Mouse (Mus musculus) embryonic facial prominence, embryonic 15.5 days (tissue): ENCODE measurements around the gene Pdgfc. TPM values are rescaled to one million over a fixed set of nuclear protein-coding genes. Genes with fewer than 3 reads are reported as not detected.
A peak's percentile ranks its signal among the peaks of the same experiment; 100 is the strongest.

ENCODE experiments used
- ATAC-seq: fragments of 200-750 bp; cut with Nextera tagmentation; 2 replicates; pipeline ENCODE4 v1.8.0; 2017; ENCODE audit warnings: low read depth, moderate TSS enrichment; ENCODE audit not compliant: insufficient number of reproducible peaks, low FRiP score, low TSS enrichment
- H3K27ac ChIP-seq: fragments of 300-500 bp; sonication (generic); replicated peaks from 2 replicates; pipeline ENCODE4 v1.5.1; 2015; ENCODE audit warnings: mild to moderate bottlenecking, inconsistent platforms
- H3K27me3 ChIP-seq: fragments of 300-500 bp; sonication (generic); 2 replicates; pipeline ENCODE4 v1.6.1; 2015; ENCODE audit warnings: inconsistent platforms
- H3K36me3 ChIP-seq: fragments of 300-500 bp; sonication (generic); 2 replicates; pipeline ENCODE4 v1.6.1; 2015; ENCODE audit warnings: mild to moderate bottlenecking, inconsistent platforms
- H3K4me1 ChIP-seq: fragments of 300-500 bp; sonication (generic); 2 replicates; pipeline ENCODE4 v1.6.1; 2015; ENCODE audit warnings: inconsistent platforms
- H3K4me2 ChIP-seq: fragments of 300-500 bp; sonication (generic); replicated peaks from 2 replicates; pipeline ENCODE4 v1.6.1; 2015; ENCODE audit warnings: mild to moderate bottlenecking, inconsistent platforms
- H3K4me3 ChIP-seq: fragments of 300-500 bp; sonication (generic); replicated peaks from 2 replicates; pipeline ENCODE4 v1.5.1; 2015; ENCODE audit warnings: mild to moderate bottlenecking, inconsistent platforms
- H3K9ac ChIP-seq: fragments of 300-500 bp; sonication (generic); 2 replicates; pipeline ENCODE4 v1.6.1; 2015; ENCODE audit warnings: inconsistent platforms
- H3K9me3 ChIP-seq: fragments of 300-500 bp; sonication (generic); replicated peaks from 2 replicates; pipeline ENCODE4 v1.6.1; 2016; ENCODE audit warnings: inconsistent platforms
- WGBS: fragments of 180-500 bp; shearing (Covaris S2); methylation state at CpG from one replicate; pipeline ENCODE4 v1.1.7; 2015; 5-methylcytosine and 5-hydroxymethylcytosine counted together
- polyA plus RNA-seq: library from polyadenylated mRNA; unstranded; fragments of >200 nt; fragmentation: Nextera tagmentation; extraction: Ambion mirVana; gene quantifications from 2 replicates; pipeline ENCODE4 v1.2.1, GENCODE M21; 2015

Gene Pdgfc
- polyA plus RNA-seq, 1 experiment from 2014 or later: 26.9 TPM

DNA sequence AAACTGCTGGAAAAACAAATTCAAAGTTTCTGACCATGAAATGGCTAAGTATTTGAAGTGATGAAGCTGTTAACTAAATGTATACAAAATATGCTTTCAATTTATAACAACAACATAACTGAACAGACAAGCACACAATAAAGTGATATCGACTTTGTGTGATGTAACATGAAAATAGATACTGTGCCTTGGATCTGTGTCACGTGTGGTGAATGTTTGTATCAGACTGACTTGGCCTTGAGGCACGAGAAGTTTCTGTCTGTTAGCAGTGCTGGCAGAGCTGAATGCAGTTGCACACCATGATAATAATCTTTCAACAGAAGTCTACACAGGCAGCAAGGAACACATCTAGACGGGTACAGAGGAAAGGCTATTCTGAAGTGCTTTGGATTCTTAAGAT lies 6.9 kb upstream of the Pdgfc start:
- H3K9ac ChIP-seq: no peak overlapping the region
- WGBS: 39% methylated on average over 4 of the region's 4 CpGs
- no peak overlapping the region for H3K4me2 ChIP-seq
- no peaks in the 10 kb centered on the region for H3K27me3 ChIP-seq
- 0 out of 2 replicates have a peak, but pooled peaks cover 3% of the 10 kb centered on the region for H3K4me1 ChIP-seq
- no peaks in the 10 kb centered on the region for H3K9me3 ChIP-seq
- H3K36me3 ChIP-seq: no peaks in the 10 kb centered on the region
- no peak overlapping the region for H3K4me3 ChIP-seq
- no peak overlapping the region for H3K27ac ChIP-seq
- ATAC-seq: no peak

DNA sequence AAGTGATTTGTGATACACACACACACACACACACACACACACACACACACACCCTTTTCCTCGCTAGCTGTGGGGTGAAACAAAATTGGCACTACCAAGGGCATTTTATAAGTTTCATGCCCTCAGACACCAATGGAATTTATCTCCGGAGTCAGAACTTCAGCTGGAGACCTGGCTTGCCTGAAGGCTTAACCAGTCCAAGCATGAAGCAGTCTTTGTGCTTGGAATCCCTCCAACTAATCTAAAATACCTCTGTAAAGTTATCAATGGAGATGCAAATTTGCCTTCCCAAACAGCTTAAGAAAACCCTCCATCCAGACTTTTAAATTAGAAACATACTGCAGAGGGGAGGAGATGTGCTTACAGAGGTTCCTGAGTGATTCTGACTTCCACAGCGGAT lies 6.3 kb upstream of the Pdgfc start:
- no peak overlapping the region for H3K4me2 ChIP-seq
- H3K27me3 ChIP-seq: no peaks in the 10 kb centered on the region
- no peak overlapping the region for H3K27ac ChIP-seq
- no peaks in the 10 kb centered on the region for H3K36me3 ChIP-seq
- 37% methylated on average over 3 of the region's 3 CpGs for WGBS
- no peak for ATAC-seq
- H3K9me3 ChIP-seq: no peaks in the 10 kb centered on the region
- no peak overlapping the region for H3K9ac ChIP-seq
- H3K4me3 ChIP-seq: no peak overlapping the region
- H3K4me1 ChIP-seq: 0 out of 2 replicates have a peak, but pooled peaks cover 3% of the 10 kb centered on the region

DNA sequence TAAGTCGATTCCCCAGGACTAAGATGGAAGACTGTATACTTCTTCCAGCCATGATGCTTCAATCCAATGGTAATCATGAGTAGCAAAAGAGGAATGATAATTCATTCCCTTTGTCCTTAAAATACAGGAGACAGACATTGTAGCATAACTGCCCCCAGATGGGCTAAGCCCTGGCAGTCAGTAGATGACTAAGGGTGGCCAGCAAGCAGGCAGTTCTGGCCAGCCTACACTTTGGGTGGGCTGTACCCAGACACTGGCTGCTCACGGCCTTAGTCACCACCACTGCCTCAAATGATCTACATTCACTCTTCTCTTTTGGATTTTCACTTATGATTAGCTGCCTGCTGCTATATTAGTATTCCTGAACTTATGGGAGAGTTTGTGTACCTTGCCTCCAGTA lies 5.9 kb upstream of the Pdgfc start:
- H3K4me1 ChIP-seq: 0 out of 2 replicates have a peak, but pooled peaks cover 3% of the 10 kb centered on the region
- H3K27ac ChIP-seq: no peak overlapping the region
- no peak overlapping the region for H3K9ac ChIP-seq
- H3K4me2 ChIP-seq: no peak overlapping the region
- no peak for ATAC-seq
- no peaks in the 10 kb centered on the region for H3K36me3 ChIP-seq
- H3K4me3 ChIP-seq: no peak overlapping the region
- 40% methylated on average over 2 of the region's 2 CpGs for WGBS
- H3K27me3 ChIP-seq: no peaks in the 10 kb centered on the region
- no peaks in the 10 kb centered on the region for H3K9me3 ChIP-seq

DNA sequence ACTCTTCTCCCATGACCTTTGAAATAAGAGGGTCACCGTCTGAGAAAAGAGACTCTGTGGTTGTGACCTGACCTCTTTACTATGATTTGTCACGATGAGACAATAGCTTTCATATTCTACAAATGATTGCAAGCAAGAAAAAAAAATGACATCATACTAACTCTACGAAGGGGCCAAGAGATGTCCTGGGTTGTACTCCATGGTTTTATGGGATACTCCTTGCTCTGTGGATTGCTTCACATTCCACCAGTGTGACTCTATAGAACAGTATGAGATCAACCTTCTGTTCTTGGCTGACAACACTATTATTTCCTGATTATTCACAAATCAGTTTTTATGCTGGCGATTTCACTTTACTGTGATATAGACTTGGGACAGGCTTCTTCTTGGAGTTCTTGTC lies 4.2 kb upstream of the Pdgfc start:
- H3K27ac ChIP-seq: no peak overlapping the region
- H3K36me3 ChIP-seq: no peaks in the 10 kb centered on the region
- WGBS: 72% methylated on average over 4 of the region's 4 CpGs
- H3K9me3 ChIP-seq: no peaks in the 10 kb centered on the region
- no peaks in the 10 kb centered on the region for H3K27me3 ChIP-seq
- no peak overlapping the region for H3K4me3 ChIP-seq
- no peak for ATAC-seq
- H3K4me2 ChIP-seq: no peak overlapping the region
- no peak overlapping the region for H3K9ac ChIP-seq
- peaks cover 10% of the 10 kb centered on the region for H3K4me1 ChIP-seq

DNA sequence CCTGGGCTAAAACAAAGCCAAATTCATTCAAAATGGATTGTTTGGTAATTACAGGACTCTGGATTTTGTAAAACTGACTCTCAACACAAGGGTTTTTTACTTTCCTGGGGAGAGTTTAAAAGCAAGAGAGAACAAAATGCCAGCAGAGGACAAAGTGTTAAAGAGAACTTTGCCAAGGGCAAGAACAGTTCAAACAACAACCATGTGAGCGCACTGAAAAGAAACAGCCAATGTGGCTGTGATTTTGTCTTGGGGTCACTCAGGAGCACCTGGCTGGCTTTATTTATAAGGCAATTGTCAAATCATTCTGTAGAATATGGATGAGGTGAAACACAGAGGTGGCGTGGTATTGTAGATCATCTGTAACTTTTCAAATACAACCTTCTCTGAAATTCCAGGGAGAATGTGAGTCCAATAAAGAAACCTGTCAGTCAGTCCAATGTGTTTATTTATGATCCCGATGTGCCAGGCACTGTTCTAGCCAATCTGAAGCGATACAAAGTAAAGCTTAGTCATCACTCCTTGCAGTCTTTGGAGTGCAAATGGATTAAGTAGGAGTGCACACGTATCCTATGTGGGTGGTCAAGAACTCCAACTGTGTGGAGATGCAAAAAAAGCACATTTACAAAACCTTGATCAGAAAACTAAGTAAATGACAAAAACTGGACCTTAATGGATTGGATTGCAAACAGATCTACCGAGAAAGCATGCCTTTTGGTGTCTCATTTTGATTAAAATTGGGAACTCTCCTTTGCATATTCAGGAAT lies 1.7 kb upstream of the Pdgfc start:
- Histone ChIP-seq H3K4me1 (peaks cover 10% of the 10 kb centered on the region), H3K4me3 (no peak overlapping the region), H3K4me2 (no peak overlapping the region), H3K9ac (no peak overlapping the region), H3K36me3 (no peaks in the 10 kb centered on the region), H3K27me3 (no peaks in the 10 kb centered on the region), H3K27ac (no peak overlapping the region), H3K9me3 (no peaks in the 10 kb centered on the region)
- ATAC-seq: no peak
- WGBS: 53% methylated on average over 6 of the region's 6 CpGs

DNA sequence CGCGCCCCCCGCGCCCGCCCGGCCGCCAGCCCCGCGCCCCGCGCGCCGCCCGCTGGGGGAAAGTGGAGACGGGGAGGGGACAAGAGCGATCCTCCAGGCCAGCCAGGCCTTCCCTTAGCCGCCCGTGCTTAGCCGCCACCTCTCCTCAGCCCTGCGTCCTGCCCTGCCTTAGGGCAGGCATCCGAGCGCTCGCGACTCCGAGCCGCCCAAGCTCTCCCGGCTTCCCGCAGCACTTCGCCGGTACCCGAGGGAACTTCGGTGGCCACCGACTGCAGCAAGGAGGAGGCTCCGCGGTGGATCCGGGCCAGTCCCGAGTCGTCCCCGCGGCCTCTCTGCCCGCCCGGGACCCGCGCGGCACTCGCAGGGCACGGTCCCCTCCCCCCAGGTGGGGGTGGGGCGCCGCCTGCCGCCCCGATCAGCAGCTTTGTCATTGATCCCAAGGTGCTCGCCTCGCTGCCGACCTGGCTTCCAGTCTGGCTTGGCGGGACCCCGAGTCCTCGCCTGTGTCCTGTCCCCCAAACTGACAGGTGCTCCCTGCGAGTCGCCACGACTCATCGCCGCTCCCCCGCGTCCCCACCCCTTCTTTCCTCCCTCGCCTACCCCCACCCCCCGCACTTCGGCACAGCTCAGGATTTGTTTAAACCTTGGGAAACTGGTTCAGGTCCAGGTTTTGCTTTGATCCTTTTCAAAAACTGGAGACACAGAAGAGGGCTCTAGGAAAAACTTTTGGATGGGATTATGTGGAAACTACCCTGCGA lies 517 bp downstream of the Pdgfc start:
- H3K4me2 ChIP-seq: peak overlapping the region; percentile 94
- peak overlapping the region; percentile 79 for H3K27ac ChIP-seq
- WGBS: under 1% methylated on average over 45 of the region's 68 CpGs
- no peaks in the 10 kb centered on the region for H3K9me3 ChIP-seq
- H3K9ac ChIP-seq: peak overlapping the region; percentile 54
- H3K4me3 ChIP-seq: peak overlapping the region; percentile 79
- no peaks in the 10 kb centered on the region for H3K36me3 ChIP-seq
- H3K4me1 ChIP-seq: peaks cover 6% of the 10 kb centered on the region
- H3K27me3 ChIP-seq: no peaks in the 10 kb centered on the region
- peak; percentile 84 for ATAC-seq

DNA sequence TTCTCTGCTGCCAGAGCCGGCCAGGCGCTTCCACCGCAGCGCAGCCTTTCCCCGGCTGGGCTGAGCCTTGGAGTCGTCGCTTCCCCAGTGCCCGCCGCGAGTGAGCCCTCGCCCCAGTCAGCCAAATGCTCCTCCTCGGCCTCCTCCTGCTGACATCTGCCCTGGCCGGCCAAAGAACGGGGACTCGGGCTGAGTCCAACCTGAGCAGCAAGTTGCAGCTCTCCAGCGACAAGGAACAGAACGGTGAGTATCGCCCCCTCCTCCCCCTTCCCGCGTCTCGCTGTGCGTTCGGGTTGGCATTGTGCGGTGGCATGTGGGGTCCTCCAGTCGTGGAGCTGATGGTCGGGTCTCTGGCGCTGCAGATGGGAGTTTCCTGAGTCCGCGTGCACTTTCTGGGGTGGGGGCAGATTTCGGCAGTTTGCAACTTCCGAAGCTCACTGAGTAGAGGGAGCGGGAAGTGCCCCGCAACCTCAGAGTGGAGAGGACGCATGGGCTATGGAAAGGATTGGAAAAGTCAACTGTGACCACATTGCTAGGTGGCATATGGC lies 1.2 kb downstream of the Pdgfc start:
- H3K27me3 ChIP-seq: no peaks in the 10 kb centered on the region
- peak overlapping the region; percentile 79 for H3K27ac ChIP-seq
- H3K4me1 ChIP-seq: peaks cover 6% of the 10 kb centered on the region
- under 1% methylated on average over 34 of the region's 34 CpGs for WGBS
- ATAC-seq: 0 out of 2 replicates have a peak, but pooled peaks have one; percentile 40
- H3K9ac ChIP-seq: peak overlapping the region; percentile 54
- peak overlapping the region; percentile 79 for H3K4me3 ChIP-seq
- H3K4me2 ChIP-seq: peak overlapping the region; percentile 94
- no peaks in the 10 kb centered on the region for H3K36me3 ChIP-seq
- no peaks in the 10 kb centered on the region for H3K9me3 ChIP-seq

DNA sequence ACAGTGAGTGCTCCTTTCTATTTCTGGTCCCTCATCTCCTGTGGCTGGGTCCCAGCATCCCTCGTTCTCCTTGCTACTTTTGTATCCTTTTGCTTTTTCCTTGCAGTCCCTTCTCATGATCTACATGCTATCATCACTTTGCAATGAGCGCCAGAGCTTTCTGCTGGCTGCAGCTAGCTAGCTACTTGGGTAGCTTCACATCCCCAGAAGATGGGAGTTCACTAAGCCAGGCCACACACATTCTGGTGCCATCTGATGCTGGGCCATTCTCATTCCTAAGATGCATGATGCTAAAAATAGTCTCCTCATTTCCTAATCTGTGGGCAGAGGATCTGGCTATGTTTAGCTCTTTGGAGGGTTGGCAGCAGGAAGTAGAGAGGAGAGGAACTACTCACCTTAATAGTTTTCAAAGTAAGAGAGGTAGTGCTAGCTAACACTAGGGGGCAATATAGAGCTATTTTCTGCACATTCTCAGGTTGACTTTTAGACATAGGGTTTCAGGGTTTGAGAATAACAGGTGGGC lies 3.0 kb downstream of the Pdgfc start:
- WGBS: 29% methylated on average over 2 of the region's 2 CpGs
- ATAC-seq: no peak

DNA sequence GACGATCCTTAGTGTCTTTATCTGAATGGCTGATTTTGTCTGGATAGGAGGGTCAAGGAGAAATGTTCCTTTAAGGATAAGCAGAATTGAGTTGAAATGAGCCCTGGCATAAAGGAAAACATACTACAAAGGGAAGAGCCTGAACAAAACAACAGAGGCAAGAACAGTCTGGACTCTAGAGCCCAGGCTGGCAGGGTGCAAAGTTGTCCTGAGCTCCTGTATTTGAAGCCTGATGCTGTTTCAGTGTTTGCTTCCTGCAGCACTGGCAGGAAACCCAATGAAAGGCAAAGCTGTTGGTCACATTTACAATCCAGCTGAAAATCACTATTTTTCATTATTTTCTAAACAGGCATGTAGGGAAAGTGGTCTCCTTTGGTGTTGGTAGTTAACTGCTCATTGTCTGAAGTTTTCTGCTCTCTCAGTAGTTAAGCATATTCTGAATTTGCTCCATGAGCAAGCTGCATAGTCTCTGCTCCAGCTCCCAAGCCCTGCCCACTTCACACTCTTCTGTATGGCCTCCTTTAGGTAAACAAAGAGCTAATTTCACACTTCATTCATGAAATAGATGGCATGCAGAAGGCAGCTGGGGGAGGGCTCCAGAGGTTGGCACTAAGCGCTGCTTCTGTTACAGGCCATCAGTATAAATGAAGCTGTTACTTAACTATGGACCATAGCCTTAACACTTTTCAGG lies 8.6 kb downstream of the Pdgfc start:
- Histone ChIP-seq H3K9ac (no peak overlapping the region), H3K4me3 (no peak overlapping the region), H3K4me2 (no peak overlapping the region), H3K27me3 (no peaks in the 10 kb centered on the region), H3K27ac (no peak overlapping the region), H3K36me3 (no peaks in the 10 kb centered on the region), H3K4me1 (peaks cover 11% of the 10 kb centered on the region; the same call in 1 of the 2 replicates), H3K9me3 (no peaks in the 10 kb centered on the region)
- ATAC-seq: no peak
- 78% methylated on average over 2 of the region's 2 CpGs for WGBS

More for the DNA sequence above, 3.0 kb downstream of the Pdgfc start:
- Histone ChIP-seq H3K9me3 (no peaks in the 10 kb centered on the region), H3K27me3 (no peaks in the 10 kb centered on the region), H3K9ac (no peak overlapping the region), H3K36me3 (no peaks in the 10 kb centered on the region), H3K4me3 (peak overlapping the region; percentile 21), H3K4me1 (peaks cover 6% of the 10 kb centered on the region), H3K27ac (peak overlapping the region; percentile 5; the same call in 1 of the 2 replicates), H3K4me2 (peak overlapping the region; percentile 94)

DNA sequence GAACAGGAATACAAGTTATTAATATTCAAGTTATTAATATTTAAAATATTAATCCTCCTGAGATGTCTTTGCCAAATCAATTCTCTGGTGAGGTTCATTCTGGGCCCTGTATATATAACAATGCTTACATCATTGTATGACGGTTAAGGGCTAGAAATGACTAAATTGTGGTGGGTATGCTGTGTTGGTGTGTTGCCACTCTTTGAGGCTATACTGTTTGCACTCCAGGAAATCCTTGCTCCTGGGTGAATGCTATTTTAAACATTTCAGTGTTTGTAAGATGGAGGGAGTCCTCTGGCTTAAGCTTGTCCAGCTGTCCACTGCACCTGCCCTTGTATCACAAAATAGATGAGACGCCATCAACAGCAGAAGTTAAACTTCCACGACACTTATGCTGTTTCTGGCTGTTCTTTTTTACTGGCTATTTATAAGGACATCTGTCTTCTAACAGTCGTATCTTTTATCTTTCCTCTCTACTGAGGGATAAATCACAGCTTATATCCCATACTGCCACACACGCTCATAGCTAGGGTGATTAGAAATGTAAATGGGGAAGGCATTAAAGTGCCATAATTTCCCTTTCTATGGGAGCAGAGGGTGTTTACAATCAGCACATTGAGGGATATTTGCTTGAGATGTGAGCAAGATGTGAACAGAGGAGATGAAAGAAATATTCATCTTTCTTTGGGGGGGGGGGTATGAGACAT lies 9.3 kb downstream of the Pdgfc start:
- no peak overlapping the region for H3K9ac ChIP-seq
- H3K4me2 ChIP-seq: no peak overlapping the region
- H3K9me3 ChIP-seq: no peaks in the 10 kb centered on the region
- H3K36me3 ChIP-seq: no peaks in the 10 kb centered on the region
- WGBS: 77% methylated on average over 5 of the region's 5 CpGs
- no peak for ATAC-seq
- no peaks in the 10 kb centered on the region for H3K27me3 ChIP-seq
- no peak overlapping the region for H3K4me3 ChIP-seq
- H3K4me1 ChIP-seq: peaks cover 11% of the 10 kb centered on the region; the same call in 1 of the 2 replicates
- no peak overlapping the region for H3K27ac ChIP-seq
